In the genomic region with DNA sequence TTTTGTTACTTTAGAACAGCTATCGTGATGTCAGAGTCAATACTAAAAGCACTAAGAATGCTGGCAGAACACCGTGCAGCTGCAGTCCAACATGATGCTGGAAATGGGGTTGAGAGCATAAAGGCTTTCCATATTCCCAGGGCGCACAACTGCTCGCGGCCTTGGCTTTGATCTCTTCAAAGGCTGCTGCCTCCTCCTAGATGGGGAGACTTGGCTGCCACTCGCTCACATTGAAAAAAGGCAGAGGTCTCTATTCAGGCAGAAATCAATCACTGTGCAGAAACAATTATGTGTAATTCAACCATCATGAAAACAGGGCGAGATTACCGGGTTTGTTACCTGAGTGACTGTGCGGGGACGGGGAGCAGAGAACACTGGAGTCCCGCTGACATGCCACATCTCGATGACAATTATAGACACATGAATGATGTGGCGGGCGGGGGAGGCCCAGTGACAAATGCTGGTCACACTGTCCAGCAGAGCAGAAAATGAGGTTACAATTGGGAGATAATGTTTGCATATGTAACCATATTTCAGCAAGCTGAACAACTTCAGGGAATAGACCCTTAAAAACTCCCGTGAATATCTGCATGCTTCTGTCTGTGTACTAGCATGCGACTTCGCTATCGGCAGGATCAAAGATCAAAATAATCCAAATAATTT, we compare ENCODE assay signal across 10 mouse cellular contexts. TPM values are rescaled to one million over a fixed set of nuclear protein-coding genes. Genes with fewer than 3 reads are reported as not detected.
DNase-seq lines count a peak whose midpoint lies in the region; ATAC-seq and TF ChIP-seq lines count a peak whose summit lies in the region.
"Had no signal": no experiment of that assay in that cellular context is flagged by ENCODE, and none has a peak within 500 bp of the region (broad histone marks: within the 10 kb centered on the region; RNA-seq: fewer than 3 reads in every experiment).

No protein-coding gene starts in this region.

- 0 out of 2 replicates have a peak overlapping the region, but pooled peaks have one; percentile 15 for H3K4me3 ChIP-seq in embryonic facial prominence, embryonic 15.5 days (replicated peaks)
- H3K4me3 ChIP-seq in limb, embryonic 12.5 days (replicated peaks): peak overlapping the region; percentile 1; the same call in 1 of the 2 replicates
- no peak overlapping the region for H3K4me3 ChIP-seq in liver, postnatal 0 days (ENCODE audit: low read depth, low read length)
- H3K4me3 ChIP-seq: myocyte had no signal

- H3K4me1 ChIP-seq in embryonic facial prominence, embryonic 15.5 days: peaks cover 49% of the 10 kb centered on the region
- peaks cover 64% of the 10 kb centered on the region for H3K4me1 ChIP-seq in limb, embryonic 12.5 days (replicated peaks)
- no peaks in the 10 kb centered on the region for H3K4me1 ChIP-seq in liver, postnatal 0 days (ENCODE audit: insufficient read depth)

- peak; percentile 43 to 52 for DNase-seq in right cerebral cortex, postnatal 10 days (ENCODE audit: low spot score in 2 of 2)
- no peak for DNase-seq in right cerebral cortex, adult 2 months (ENCODE audit: low spot score in 2 of 2)
- DNase-seq in retina, postnatal 1 day: peak; percentile 62
- no peak for DNase-seq in liver, postnatal 0 days
- no peak for DNase-seq in cerebellum, postnatal 10 days
- DNase-seq in cerebellum, postnatal 36 days: no peak
- DNase-seq: cerebellum, adult 18-20 months had no signal

- H3K9me3 ChIP-seq in embryonic facial prominence, embryonic 15.5 days (replicated peaks): no peaks in the 10 kb centered on the region
- no peaks in the 10 kb centered on the region for H3K9me3 ChIP-seq in limb, embryonic 12.5 days
- H3K9me3 ChIP-seq in liver, postnatal 0 days (ENCODE audit: low read length): no peaks in the 10 kb centered on the region

- no peak for TF ChIP-seq CTCF in liver, postnatal 0 days (IDR thresholded peaks at IDR 0.05; ENCODE audit: low read depth)

- no peaks in the 10 kb centered on the region for H3K27me3 ChIP-seq in embryonic facial prominence, embryonic 15.5 days
- no peaks in the 10 kb centered on the region for H3K27me3 ChIP-seq in limb, embryonic 12.5 days
- no peaks in the 10 kb centered on the region for H3K27me3 ChIP-seq in liver, postnatal 0 days (ENCODE audit: insufficient read depth, low read length)

- 22% methylated on average over 18 of the region's 18 CpGs for WGBS in embryonic facial prominence, embryonic 15.5 days
- 28% methylated on average over 18 of the region's 18 CpGs for WGBS in limb, embryonic 12.5 days
- 77% methylated on average over 18 of the region's 18 CpGs for WGBS in liver, postnatal 0 days (ENCODE audit: insufficient replicate concordance)

- no peaks in the 10 kb centered on the region for H3K36me3 ChIP-seq in embryonic facial prominence, embryonic 15.5 days
- H3K36me3 ChIP-seq in limb, embryonic 12.5 days: peaks cover 3% of the 10 kb centered on the region; the same call in 1 of the 2 replicates
- no peaks in the 10 kb centered on the region for H3K36me3 ChIP-seq in liver, postnatal 0 days (replicated peaks; ENCODE audit: insufficient read depth, low read length)

- TF ChIP-seq EP300 in liver, postnatal 0 days (IDR thresholded peaks at IDR 0.05; ENCODE audit: low read depth): no peak

- H3K9ac ChIP-seq in embryonic facial prominence, embryonic 15.5 days: no peak overlapping the region
- H3K9ac ChIP-seq in limb, embryonic 12.5 days (replicated peaks): no peak overlapping the region; the same call in 1 of the 2 replicates
- no peak overlapping the region for H3K9ac ChIP-seq in liver, postnatal 0 days (replicated peaks)

- peak overlapping the region; percentile 73 for H3K27ac ChIP-seq in embryonic facial prominence, embryonic 15.5 days (replicated peaks)
- H3K27ac ChIP-seq in limb, embryonic 12.5 days: peak overlapping the region; percentile 77
- no peak overlapping the region for H3K27ac ChIP-seq in liver, postnatal 0 days (ENCODE audit: low read depth)

- peak overlapping the region; percentile 40 for H3K4me2 ChIP-seq in embryonic facial prominence, embryonic 15.5 days (replicated peaks)
- H3K4me2 ChIP-seq in limb, embryonic 12.5 days: peak overlapping the region; percentile 41
- no peak overlapping the region for H3K4me2 ChIP-seq in liver, postnatal 0 days (ENCODE audit: low read depth, low read length)

- no peak; the same call in 1 of the 2 replicates for ATAC-seq in embryonic facial prominence, embryonic 15.5 days (ENCODE audit: insufficient number of reproducible peaks, low FRiP score, low TSS enrichment, low read depth)
- peak; percentile 63 for ATAC-seq in limb, embryonic 12.5 days (ENCODE audit: insufficient number of reproducible peaks, insufficient read depth, low FRiP score, low TSS enrichment, low read depth)
- ATAC-seq in liver, postnatal 0 days: no peak

RNA-seq across cellular contexts. Expression of a gene that starts 27.0 kb away (rescaled TPM):
- polyA plus RNA-seq in embryonic facial prominence, embryonic 15.5 days (2015; fragmentation: Nextera tagmentation; extraction: Ambion mirVana): 47.0 and 53.1 TPM in 2 replicates
- 59.4 and 60.5 TPM in 2 replicates for polyA plus RNA-seq in limb, embryonic 12.5 days (2016; fragmentation: Nextera tagmentation; extraction: Ambion mirVana)
- 2.0 and 2.2 TPM in 2 replicates for polyA plus RNA-seq in liver, postnatal 0 days (2015; fragmentation: Nextera tagmentation; extraction: Ambion mirVana)

Comparison
In these comparisons a context has a peak if more than half of its experiments do, and no peak if none do; other contexts are left out.
1. DNase-seq: peak in right cerebral cortex, postnatal 10 days (2 of 2) and retina, postnatal 1 day (single experiment); none in right cerebral cortex, adult 2 months (0 of 2), liver, postnatal 0 days (single experiment), cerebellum, postnatal 10 days (0 of 2) and cerebellum, postnatal 36 days (0 of 2).
2. RNA of a gene that starts 27.0 kb away (polyA plus RNA-seq): 59.4 to 60.5 TPM in limb, embryonic 12.5 days and 47.0 to 53.1 TPM in embryonic facial prominence, embryonic 15.5 days; 2.0 to 2.2 TPM in liver, postnatal 0 days; every median in the first group is over 10 times any median in the second.